Mouse (Mus musculus) forebrain, embryonic 11.5 days (tissue): Measurements from ENCODE around the gene Psmc2. TPM values are rescaled to one million over a fixed set of nuclear protein-coding genes. Genes with fewer than 3 reads are reported as not detected.
A peak's percentile ranks its signal among the peaks of the same experiment; 100 is the strongest.

Experiments
- ATAC-seq: fragments of 200-750 bp; cut with Nextera tagmentation; replicated peaks from 2 replicates; pipeline ENCODE4 v1.8.0; 2017; ENCODE audit warnings: moderate TSS enrichment; ENCODE audit not compliant: low FRiP score
- DNase-seq: peaks from one replicate; pipeline ENCODE4 v3.0.0-alpha.2; 2017; ENCODE audit warnings: low spot score
- H3K27ac ChIP-seq: fragments of 300-500 bp; sonication (generic); 2 replicates; pipeline ENCODE4 v1.5.1; 2014; ENCODE audit warnings: low read depth, low read length
- H3K27me3 ChIP-seq: fragments of 300-500 bp; sonication (generic); 2 replicates; pipeline ENCODE4 v1.6.1; 2014; ENCODE audit warnings: mild to moderate bottlenecking, low read length, mixed read lengths; ENCODE audit not compliant: control insufficient read depth, insufficient read depth
- H3K36me3 ChIP-seq: fragments of 300-500 bp; sonication (generic); 2 replicates; pipeline ENCODE4 v1.6.1; 2014; ENCODE audit warnings: mild to moderate bottlenecking, low read length, moderate library complexity, mixed read lengths; ENCODE audit not compliant: control insufficient read depth, insufficient read depth
- H3K4me1 ChIP-seq: fragments of 300-500 bp; sonication (generic); replicated peaks from 2 replicates; pipeline ENCODE4 v1.6.1; 2014; ENCODE audit warnings: low read length, mixed read lengths; ENCODE audit not compliant: control insufficient read depth, insufficient read depth
- H3K4me2 ChIP-seq: fragments of 300-500 bp; sonication (generic); 2 replicates; pipeline ENCODE4 v1.6.1; 2014; ENCODE audit warnings: low read depth, mild to moderate bottlenecking, low read length, moderate library complexity, mixed read lengths; ENCODE audit not compliant: severe bottlenecking
- H3K4me3 ChIP-seq: fragments of 300-500 bp; sonication (generic); 2 replicates; pipeline ENCODE4 v1.5.1; 2014; ENCODE audit warnings: low read depth, low read length
- H3K9ac ChIP-seq: fragments of 300-500 bp; sonication (generic); 2 replicates; pipeline ENCODE4 v1.6.1; 2014; ENCODE audit warnings: low read length
- H3K9me3 ChIP-seq: fragments of 300-500 bp; sonication (generic); 2 replicates; pipeline ENCODE4 v1.6.1; 2016; ENCODE audit warnings: low read length, mixed read lengths; ENCODE audit not compliant: control insufficient read depth
- WGBS: fragments of 180-500 bp; shearing (Covaris S2); extraction: QIAGEN DNeasy Blood & Tissue Kit; methylation state at CpG from one replicate; pipeline ENCODE4 v1.1.7; 2014; 5-methylcytosine and 5-hydroxymethylcytosine counted together
- polyA plus RNA-seq: library from polyadenylated mRNA; unstranded; fragments of >200 nt; fragmentation: Nextera tagmentation; extraction: Ambion mirVana; gene quantifications from 2 replicates; pipeline ENCODE4 v1.2.1, GENCODE M21; 2014

The Psmc2 gene
- polyA plus RNA-seq, 1 experiment from 2014 or later = 240 TPM

- no peak for ATAC-seq
- peak overlapping the region; percentile 81; the same call in 1 of the 2 replicates for H3K27ac ChIP-seq
- H3K9me3 ChIP-seq = no peaks in the 10 kb centered on the region
- peak overlapping the region; percentile 76 for H3K4me3 ChIP-seq
- peaks cover 4% of the 10 kb centered on the region; the same call in 1 of the 2 replicates for H3K4me1 ChIP-seq
- H3K9ac ChIP-seq = peak overlapping the region; percentile 80
- H3K4me2 ChIP-seq = peak overlapping the region; percentile 52
- H3K36me3 ChIP-seq = no peaks in the 10 kb centered on the region
- H3K27me3 ChIP-seq = no peaks in the 10 kb centered on the region
- WGBS = 40% methylated on average over 11 of the region's 11 CpGs
- no peak for DNase-seq
Observed at GRCm38 (mm10) chr5:21787186-21788105, 2.4 kb downstream of the Psmc2 start.

- no peak overlapping the region for H3K9ac ChIP-seq
- WGBS = 82% methylated on average over 5 of the region's 5 CpGs
- H3K4me1 ChIP-seq = peaks cover 4% of the 10 kb centered on the region; the same call in 1 of the 2 replicates
- H3K36me3 ChIP-seq = no peaks in the 10 kb centered on the region
- no peak overlapping the region for H3K4me3 ChIP-seq
- H3K9me3 ChIP-seq = no peaks in the 10 kb centered on the region
- DNase-seq (no peak), ATAC-seq (no peak)
- no peaks in the 10 kb centered on the region for H3K27me3 ChIP-seq
- H3K4me2 ChIP-seq = no peak overlapping the region
- no peak overlapping the region for H3K27ac ChIP-seq
Observed at GRCm38 (mm10) chr5:21789061-21789460, 4.0 kb downstream of the Psmc2 start.

GRCm38 (mm10) chr5:21792166-21792565 is 7.1 kb downstream of the Psmc2 start:
- no peak for ATAC-seq

GRCm38 (mm10) chr5:21802907-21803306 is 17.8 kb downstream of the Psmc2 start:
- Histone ChIP-seq H3K9ac (no peak overlapping the region), H3K4me2 (no peak overlapping the region), H3K27me3 (no peaks in the 10 kb centered on the region), H3K27ac (no peak overlapping the region), H3K4me3 (no peak overlapping the region), H3K9me3 (no peaks in the 10 kb centered on the region), H3K36me3 (peaks cover 10% of the 10 kb centered on the region; the same call in 1 of the 2 replicates), H3K4me1 (no peaks in the 10 kb centered on the region)
- ATAC-seq = no peak
- DNase-seq = no peak
- 93% methylated on average over 9 of the region's 9 CpGs for WGBS

More at GRCm38 (mm10) chr5:21792166-21792565, 7.1 kb downstream of the Psmc2 start:
- H3K9ac ChIP-seq = no peak overlapping the region
- peaks cover 4% of the 10 kb centered on the region; the same call in 1 of the 2 replicates for H3K4me1 ChIP-seq
- H3K27me3 ChIP-seq = no peaks in the 10 kb centered on the region
- no peak overlapping the region for H3K27ac ChIP-seq
- H3K4me2 ChIP-seq = no peak overlapping the region
- H3K36me3 ChIP-seq = peaks cover 3% of the 10 kb centered on the region
- H3K4me3 ChIP-seq = no peak overlapping the region
- DNase-seq = no peak
- no peaks in the 10 kb centered on the region for H3K9me3 ChIP-seq

GRCm38 (mm10) chr5:21803691-21804188 is 18.7 kb downstream of the Psmc2 start:
- peaks cover 10% of the 10 kb centered on the region; the same call in 1 of the 2 replicates for H3K36me3 ChIP-seq
- no peak overlapping the region for H3K4me2 ChIP-seq
- 84% methylated on average over 12 of the region's 12 CpGs for WGBS

GRCm38 (mm10) chr5:21804837-21805236 is 19.8 kb downstream of the Psmc2 start:
- ATAC-seq (no peak), DNase-seq (no peak)
- Histone ChIP-seq H3K4me1 (no peaks in the 10 kb centered on the region), H3K36me3 (peaks cover 5% of the 10 kb centered on the region; the same call in 1 of the 2 replicates), H3K27ac (no peak overlapping the region), H3K9me3 (no peaks in the 10 kb centered on the region), H3K9ac (no peak overlapping the region), H3K4me2 (no peak overlapping the region), H3K27me3 (no peaks in the 10 kb centered on the region), H3K4me3 (no peak overlapping the region)
- 89% methylated on average over 4 of the region's 4 CpGs for WGBS

More at GRCm38 (mm10) chr5:21803691-21804188, 18.7 kb downstream of the Psmc2 start:
- ATAC-seq (no peak), DNase-seq (no peak)
- Histone ChIP-seq H3K9me3 (no peaks in the 10 kb centered on the region), H3K27me3 (no peaks in the 10 kb centered on the region), H3K9ac (no peak overlapping the region), H3K27ac (no peak overlapping the region), H3K4me3 (no peak overlapping the region), H3K4me1 (no peaks in the 10 kb centered on the region)

GRCm38 (mm10) chr5:21810924-21811323 is 25.8 kb downstream of the Psmc2 start:
- ATAC-seq = no peak
- Histone ChIP-seq H3K4me1 (no peaks in the 10 kb centered on the region), H3K4me3 (no peak overlapping the region), H3K9ac (no peak overlapping the region), H3K4me2 (no peak overlapping the region), H3K9me3 (no peaks in the 10 kb centered on the region), H3K36me3 (no peaks in the 10 kb centered on the region), H3K27me3 (no peaks in the 10 kb centered on the region), H3K27ac (no peak overlapping the region)
- WGBS = 82% methylated on average over 10 of the region's 10 CpGs
- no peak for DNase-seq

GRCm38 (mm10) chr5:21813994-21814393 is 28.9 kb downstream of the Psmc2 start:
- Histone ChIP-seq H3K27ac (no peak overlapping the region), H3K9ac (no peak overlapping the region), H3K4me1 (no peaks in the 10 kb centered on the region), H3K27me3 (no peaks in the 10 kb centered on the region), H3K4me2 (no peak overlapping the region), H3K9me3 (no peaks in the 10 kb centered on the region), H3K4me3 (no peak overlapping the region), H3K36me3 (no peaks in the 10 kb centered on the region)
- DNase-seq = peak; percentile 74
- ATAC-seq = no peak
- WGBS = 33% methylated on average over 1 of the region's 1 CpGs
